Mouse (Mus musculus): Measurements from ENCODE around the gene Riok1. TPM values are rescaled to one million over a fixed set of nuclear protein-coding genes. Genes with fewer than 3 reads are reported as not detected.
A peak's percentile ranks its signal among the peaks of the same experiment; 100 is the strongest.

The Riok1 gene
- polyA plus RNA-seq (2016; fragmentation: Nextera tagmentation; extraction: Ambion mirVana) = 33.9 TPM in 2 replicates

GRCm38 (mm10) chr13:38036343-38037043, at the start of gene Riok1:
Riok1 (plus strand) TSS chr13:38036995.
- Histone ChIP-seq H3K27me3 (replicated peaks) (no peaks in the 10 kb centered on the region), H3K9ac (peak within 1 kb of the TSS; percentile 96), H3K9me3 (replicated peaks) (no peaks in the 10 kb centered on the region), H3K4me1 (peaks cover 32% of the 10 kb centered on the region), H3K4me3 (peak within 1 kb of the TSS; percentile 97), H3K27ac (peak within 1 kb of the TSS; percentile 85), H3K4me2 (peak within 1 kb of the TSS; percentile 96), H3K36me3 (peaks cover 29% of the 10 kb centered on the region)
- WGBS (ENCODE audit: insufficient replicate concordance) = 4% methylated on average over 37 of the region's 37 CpGs
- ATAC-seq = peak; percentile 80

GRCm38 (mm10) chr13:37989701-37990100, 47.1 kb upstream of the Riok1 start:
- no peak overlapping the region for H3K27ac ChIP-seq
- H3K4me2 ChIP-seq = no peak overlapping the region
- 82% methylated on average over 8 of the region's 8 CpGs for WGBS (ENCODE audit: insufficient replicate concordance)
- no peaks in the 10 kb centered on the region for H3K27me3 ChIP-seq (replicated peaks)
- H3K36me3 ChIP-seq = peaks cover 69% of the 10 kb centered on the region
- ATAC-seq = no peak
- H3K9me3 ChIP-seq (replicated peaks) = no peaks in the 10 kb centered on the region
- peaks cover 29% of the 10 kb centered on the region for H3K4me1 ChIP-seq
- no peak overlapping the region for H3K9ac ChIP-seq
- no peak overlapping the region for H3K4me3 ChIP-seq

- no peak for ATAC-seq
- H3K4me3 ChIP-seq = peak overlapping the region; percentile 99
- 8% methylated on average over 10 of the region's 10 CpGs for WGBS (ENCODE audit: insufficient replicate concordance)
- H3K36me3 ChIP-seq = peaks cover 40% of the 10 kb centered on the region
- H3K9me3 ChIP-seq (replicated peaks) = no peaks in the 10 kb centered on the region
- no peaks in the 10 kb centered on the region for H3K27me3 ChIP-seq (replicated peaks)
- H3K4me2 ChIP-seq = peak overlapping the region; percentile 75
- peak overlapping the region; percentile 100 for H3K9ac ChIP-seq
- H3K27ac ChIP-seq = peak overlapping the region; percentile 94
- H3K4me1 ChIP-seq = peaks cover 33% of the 10 kb centered on the region
These were observed 44.0 kb upstream of the Riok1 start for GRCm38 (mm10) chr13:37992638-37993371.

GRCm38 (mm10) chr13:37993376-37993703, 43.5 kb upstream of the Riok1 start:
- peak overlapping the region; percentile 100 for H3K9ac ChIP-seq
- peak overlapping the region; percentile 75 for H3K4me2 ChIP-seq
- ATAC-seq = no peak
- H3K4me3 ChIP-seq = peak overlapping the region; percentile 99
- H3K4me1 ChIP-seq = peaks cover 33% of the 10 kb centered on the region
- no peaks in the 10 kb centered on the region for H3K9me3 ChIP-seq (replicated peaks)
- WGBS (ENCODE audit: insufficient replicate concordance) = under 1% methylated on average over 17 of the region's 17 CpGs
- H3K36me3 ChIP-seq = peaks cover 35% of the 10 kb centered on the region
- 0 out of 2 replicates have a peak, but pooled peaks cover 3% of the 10 kb centered on the region for H3K27me3 ChIP-seq (replicated peaks)
- H3K27ac ChIP-seq = peak overlapping the region; percentile 94

- peak within 1 kb of the TSS; percentile 94 for H3K27ac ChIP-seq
- 0 out of 2 replicates have a peak, but pooled peaks cover 4% of the 10 kb centered on the region for H3K27me3 ChIP-seq (replicated peaks)
- peaks cover 36% of the 10 kb centered on the region for H3K4me1 ChIP-seq
- H3K4me3 ChIP-seq = peak within 1 kb of the TSS; percentile 99
- WGBS (ENCODE audit: insufficient replicate concordance) = under 1% methylated on average over 70 of the region's 89 CpGs
- no peaks in the 10 kb centered on the region for H3K9me3 ChIP-seq (replicated peaks)
- H3K9ac ChIP-seq = peak within 1 kb of the TSS; percentile 100
- H3K4me2 ChIP-seq = peak within 1 kb of the TSS; percentile 75
- peak; percentile 97 for ATAC-seq
- peaks cover 30% of the 10 kb centered on the region for H3K36me3 ChIP-seq
These were observed 42.9 kb upstream of the Riok1 start, which contains the start of gene Ssr1 for GRCm38 (mm10) chr13:37993704-37994404. Ssr1 (minus strand) TSS chr13:37994217.

GRCm38 (mm10) chr13:37994405-37994749, 42.4 kb upstream of the Riok1 start:
- ATAC-seq = peak; percentile 43
- Histone ChIP-seq H3K4me3 (peak overlapping the region; percentile 99), H3K4me1 (peaks cover 41% of the 10 kb centered on the region), H3K27me3 (replicated peaks) (0 out of 2 replicates have a peak, but pooled peaks cover 4% of the 10 kb centered on the region), H3K4me2 (peak overlapping the region; percentile 75), H3K27ac (peak overlapping the region; percentile 67; the same call in 1 of the 2 replicates), H3K9me3 (replicated peaks) (no peaks in the 10 kb centered on the region), H3K9ac (0 out of 2 replicates have a peak overlapping the region, but pooled peaks have one; percentile 42), H3K36me3 (peaks cover 25% of the 10 kb centered on the region)
- WGBS (ENCODE audit: insufficient replicate concordance) = 14% methylated on average over 7 of the region's 7 CpGs

- no peaks in the 10 kb centered on the region for H3K36me3 ChIP-seq
- 72% methylated on average over 3 of the region's 3 CpGs for WGBS (ENCODE audit: insufficient replicate concordance)
- H3K27me3 ChIP-seq (replicated peaks) = peaks cover 24% of the 10 kb centered on the region
- ATAC-seq = peak; percentile 97
- H3K4me2 ChIP-seq = peak overlapping the region; percentile 37
- peaks cover 25% of the 10 kb centered on the region for H3K4me1 ChIP-seq
- no peak overlapping the region for H3K9ac ChIP-seq
- peak overlapping the region; percentile 64 for H3K27ac ChIP-seq
- no peak overlapping the region for H3K4me3 ChIP-seq
- peaks cover 7% of the 10 kb centered on the region; the same call in 1 of the 2 replicates for H3K9me3 ChIP-seq (replicated peaks)
These were observed 37.1 kb upstream of the Riok1 start for GRCm38 (mm10) chr13:37999713-38000112.

GRCm38 (mm10) chr13:38002461-38002860, 34.3 kb upstream of the Riok1 start:
- ATAC-seq = no peak
- H3K9me3 ChIP-seq (replicated peaks) = peaks cover 7% of the 10 kb centered on the region; the same call in 1 of the 2 replicates
- WGBS (ENCODE audit: insufficient replicate concordance) = 41% methylated on average over 1 of the region's 1 CpGs
- peaks cover 20% of the 10 kb centered on the region for H3K4me1 ChIP-seq
- H3K9ac ChIP-seq = no peak overlapping the region
- no peak overlapping the region for H3K4me3 ChIP-seq
- peaks cover 24% of the 10 kb centered on the region for H3K27me3 ChIP-seq (replicated peaks)
- H3K27ac ChIP-seq = no peak overlapping the region
- H3K36me3 ChIP-seq = no peaks in the 10 kb centered on the region
- no peak overlapping the region for H3K4me2 ChIP-seq

- no peak overlapping the region for H3K4me3 ChIP-seq
- no peak for ATAC-seq
- H3K36me3 ChIP-seq = no peaks in the 10 kb centered on the region
- no peak overlapping the region for H3K4me2 ChIP-seq
- 77% methylated on average over 2 of the region's 2 CpGs for WGBS (ENCODE audit: insufficient replicate concordance)
- peaks cover 1% of the 10 kb centered on the region; the same call in 1 of the 2 replicates for H3K9me3 ChIP-seq (replicated peaks)
- no peak overlapping the region for H3K9ac ChIP-seq
- H3K27ac ChIP-seq = no peak overlapping the region
- H3K27me3 ChIP-seq (replicated peaks) = peaks cover 3% of the 10 kb centered on the region; the same call in 1 of the 2 replicates
- H3K4me1 ChIP-seq = peaks cover 16% of the 10 kb centered on the region
These were observed 28.8 kb upstream of the Riok1 start for GRCm38 (mm10) chr13:38007972-38008371.

- peak overlapping the region; percentile 49 for H3K4me2 ChIP-seq
- WGBS (ENCODE audit: insufficient replicate concordance) = 34% methylated on average over 5 of the region's 5 CpGs
- H3K9ac ChIP-seq = peak overlapping the region; percentile 14; the same call in 1 of the 2 replicates
- H3K27me3 ChIP-seq (replicated peaks) = no peaks in the 10 kb centered on the region; the same call in 1 of the 2 replicates
- H3K4me1 ChIP-seq = peaks cover 16% of the 10 kb centered on the region
- peak; percentile 82 for ATAC-seq
- H3K36me3 ChIP-seq = no peaks in the 10 kb centered on the region
- no peak overlapping the region for H3K4me3 ChIP-seq
- H3K27ac ChIP-seq = peak overlapping the region; percentile 79
- H3K9me3 ChIP-seq (replicated peaks) = no peaks in the 10 kb centered on the region
These were observed 26.9 kb upstream of the Riok1 start for GRCm38 (mm10) chr13:38009721-38010408.

- Histone ChIP-seq H3K9me3 (replicated peaks) (no peaks in the 10 kb centered on the region), H3K9ac (peak overlapping the region; percentile 14), H3K27ac (peak overlapping the region; percentile 79), H3K4me2 (peak overlapping the region; percentile 49), H3K4me1 (peaks cover 16% of the 10 kb centered on the region), H3K4me3 (no peak overlapping the region), H3K27me3 (replicated peaks) (no peaks in the 10 kb centered on the region; the same call in 1 of the 2 replicates), H3K36me3 (no peaks in the 10 kb centered on the region)
- ATAC-seq = peak; percentile 82
- WGBS (ENCODE audit: insufficient replicate concordance) = 25% methylated on average over 5 of the region's 5 CpGs
These were observed 26.3 kb upstream of the Riok1 start for GRCm38 (mm10) chr13:38010444-38010910.
